9 mouse cellular contexts compared by ENCODE assay signal in the genomic region with DNA sequence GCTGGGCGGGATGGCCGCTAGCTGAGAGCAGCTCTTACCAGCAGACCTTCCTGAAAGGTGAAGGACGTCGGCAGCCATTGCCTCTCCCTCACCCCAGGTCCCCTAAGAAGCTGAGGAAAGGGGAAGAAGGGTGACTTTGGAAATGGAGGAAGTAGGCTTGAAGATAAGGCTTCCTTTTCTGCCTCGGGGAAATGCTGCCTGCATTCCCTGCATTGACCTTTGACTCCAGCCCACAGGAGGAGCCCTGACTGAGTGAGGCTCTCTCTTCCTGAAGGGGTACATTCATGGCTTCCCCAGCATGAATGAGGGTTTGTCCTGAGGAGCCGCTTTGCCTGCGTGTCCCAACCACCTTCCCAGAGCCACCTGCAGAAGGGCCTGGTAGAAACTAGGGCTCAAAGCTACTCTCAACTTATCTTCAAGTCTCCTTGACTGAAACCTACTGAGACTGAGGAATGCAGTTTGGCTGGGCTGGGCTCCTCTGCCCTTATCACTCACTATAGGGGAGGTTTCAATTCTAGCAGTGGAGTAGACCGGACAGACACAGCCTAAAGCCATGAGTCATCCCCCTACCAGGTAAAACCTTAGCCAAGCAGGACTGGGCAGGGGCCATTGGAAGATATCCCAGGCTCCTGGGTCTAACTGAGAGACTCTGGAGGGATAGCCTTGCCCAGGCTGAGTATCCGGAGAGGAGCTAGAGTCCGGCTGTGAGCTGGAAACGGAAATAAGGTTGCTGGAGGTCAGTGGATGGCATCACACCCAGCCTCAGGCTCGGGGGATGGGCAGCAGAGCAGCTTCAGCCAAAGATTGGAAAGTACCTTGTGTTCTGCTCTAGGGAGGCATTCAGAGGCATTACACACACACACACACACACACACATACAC. TPM values are rescaled to one million over a fixed set of nuclear protein-coding genes. Genes with fewer than 3 reads are reported as not detected.
A peak's percentile ranks its signal among the peaks of the same experiment; 100 is the strongest.
DNase-seq lines count a peak whose midpoint lies in the region; ATAC-seq and TF ChIP-seq lines count a peak whose summit lies in the region.
"Had no signal": no experiment of that assay in that cellular context is flagged by ENCODE, and none has a peak within 500 bp of the region (broad histone marks: within the 10 kb centered on the region; RNA-seq: fewer than 3 reads in every experiment).

No protein-coding gene starts in this region.

- peaks cover 13% of the 10 kb centered on the region for H3K4me1 ChIP-seq in intestine, embryonic 15.5 days (replicated peaks)
- 0 out of 2 replicates have a peak, but pooled peaks cover 5% of the 10 kb centered on the region for H3K4me1 ChIP-seq in lung, embryonic 14.5 days (ENCODE audit: insufficient read depth)
- peaks cover 4% of the 10 kb centered on the region; the same call in 1 of the 2 replicates for H3K4me1 ChIP-seq in hindbrain, embryonic 16.5 days (ENCODE audit: control insufficient read depth, insufficient read depth, low read depth, low read length)

- H3K9me3 ChIP-seq in intestine, embryonic 15.5 days: no peaks in the 10 kb centered on the region
- H3K9me3 ChIP-seq in lung, embryonic 14.5 days (ENCODE audit: low read depth, low read length): no peaks in the 10 kb centered on the region
- no peaks in the 10 kb centered on the region for H3K9me3 ChIP-seq in hindbrain, embryonic 16.5 days (ENCODE audit: control insufficient read depth, low read length)
- H3K9me3 ChIP-seq: embryonic facial prominence, embryonic 15.5 days had no signal

- no peaks in the 10 kb centered on the region for H3K36me3 ChIP-seq in intestine, embryonic 15.5 days
- H3K36me3 ChIP-seq in lung, embryonic 14.5 days (ENCODE audit: insufficient read depth): no peaks in the 10 kb centered on the region
- H3K36me3 ChIP-seq in hindbrain, embryonic 16.5 days (ENCODE audit: control insufficient read depth, insufficient read depth, low read length): no peaks in the 10 kb centered on the region; the same call in 1 of the 2 replicates
- H3K36me3 ChIP-seq: embryonic facial prominence, embryonic 15.5 days had no signal

- no peaks in the 10 kb centered on the region for H3K27me3 ChIP-seq in intestine, embryonic 15.5 days (replicated peaks)
- H3K27me3 ChIP-seq in lung, embryonic 14.5 days (ENCODE audit: insufficient read depth, low read length): no peaks in the 10 kb centered on the region
- no peaks in the 10 kb centered on the region for H3K27me3 ChIP-seq in hindbrain, embryonic 16.5 days (replicated peaks; ENCODE audit: control insufficient read depth, insufficient read depth, low read length)
- H3K27me3 ChIP-seq: embryonic facial prominence, embryonic 15.5 days had no signal

- 36% methylated on average over 12 of the region's 12 CpGs for WGBS in intestine, embryonic 15.5 days
- 28% methylated on average over 12 of the region's 12 CpGs for WGBS in lung, embryonic 14.5 days
- WGBS in hindbrain, embryonic 16.5 days: 53% methylated on average over 12 of the region's 12 CpGs

- ATAC-seq in intestine, embryonic 15.5 days: peak; percentile 90
- peak; percentile 83 for ATAC-seq in lung, embryonic 14.5 days (ENCODE audit: insufficient read depth)
- ATAC-seq in hindbrain, embryonic 16.5 days: no peak

- H3K4me3 ChIP-seq in gastrocnemius, adult 2 months: no peak overlapping the region
- H3K4me3 ChIP-seq in intestine, embryonic 15.5 days (replicated peaks): no peak overlapping the region
- no peak overlapping the region for H3K4me3 ChIP-seq in lung, embryonic 14.5 days (ENCODE audit: low read depth, low read length)
- no peak overlapping the region for H3K4me3 ChIP-seq in hindbrain, embryonic 16.5 days (ENCODE audit: low read length)
- H3K4me3 ChIP-seq: embryonic facial prominence, embryonic 15.5 days had no signal

- TF ChIP-seq CTCF in gastrocnemius, adult 2 months (IDR thresholded peaks at IDR 0.05): no peak
- no peak for TF ChIP-seq CTCF in lung, embryonic 14.5 days (IDR thresholded peaks at IDR 0.05; ENCODE audit: low read depth)

- H3K9ac ChIP-seq in intestine, embryonic 15.5 days: no peak overlapping the region
- H3K9ac ChIP-seq in lung, embryonic 14.5 days: no peak overlapping the region; the same call in 1 of the 2 replicates
- H3K9ac ChIP-seq in hindbrain, embryonic 16.5 days (ENCODE audit: low read depth, low read length): no peak overlapping the region
- H3K9ac ChIP-seq: embryonic facial prominence, embryonic 15.5 days had no signal

- H3K4me2 ChIP-seq in intestine, embryonic 15.5 days (replicated peaks): peak overlapping the region; percentile 34
- peak overlapping the region; percentile 38 for H3K4me2 ChIP-seq in lung, embryonic 14.5 days
- no peak overlapping the region for H3K4me2 ChIP-seq in hindbrain, embryonic 16.5 days (ENCODE audit: low read length)
- H3K4me2 ChIP-seq: embryonic facial prominence, embryonic 15.5 days had no signal

- intact Hi-C loops in gastrocnemius, adult 2 months (cut with DNase I): no loop called here

- H3K27ac ChIP-seq in gastrocnemius, adult 2 months: peak overlapping the region; percentile 68
- peak overlapping the region; percentile 91 for H3K27ac ChIP-seq in intestine, embryonic 15.5 days
- peak overlapping the region; percentile 92 for H3K27ac ChIP-seq in lung, embryonic 14.5 days (ENCODE audit: low read depth)
- H3K27ac ChIP-seq in hindbrain, embryonic 16.5 days (ENCODE audit: low read depth, low read length): no peak overlapping the region
- H3K27ac ChIP-seq: embryonic facial prominence, embryonic 15.5 days had no signal

- peak; percentile 79 to 81 for DNase-seq in cerebellum, postnatal 14 days
- no peak for DNase-seq in cerebellum, postnatal 4 days (ENCODE audit: low spot score in 2 of 2)
- DNase-seq in gastrocnemius, adult 2 months: peak; percentile 81
- peak; percentile 59 for DNase-seq in lung, embryonic 14.5 days
- DNase-seq in urinary bladder, adult 2 months (ENCODE audit: low spot score): peak; percentile 52
- DNase-seq in cerebellum, adult 8-10 months: no peak

RNA-seq across cellular contexts. Expression of a gene that starts 18.5 kb away (rescaled TPM):
- total RNA-seq in gastrocnemius, adult 2 months (2021): 1 to 10 TPM; 3.0 to 4.2 TPM
- polyA plus RNA-seq in intestine, embryonic 15.5 days (2015; fragmentation: Nextera tagmentation; extraction: Ambion mirVana): 18.4 and 22.7 TPM in 2 replicates
- polyA plus RNA-seq in lung, embryonic 14.5 days (2014; fragmentation: Nextera tagmentation; extraction: Ambion mirVana): 5.9 and 6.9 TPM in 2 replicates
- polyA plus RNA-seq in urinary bladder, adult 2 months (2012; rRNA removed): 10.6 and 11.7 TPM in 2 replicates
- 8.6 and 10.9 TPM in 2 replicates for polyA plus RNA-seq in hindbrain, embryonic 16.5 days (2015; fragmentation: Nextera tagmentation; extraction: Ambion mirVana)

RNA-seq across cellular contexts. Expression of a gene that starts 28.0 kb away (rescaled TPM):
- total RNA-seq in gastrocnemius, adult 2 months (2021): 10 to 100 TPM in 1 of 2 experiments, 1 to 10 TPM in 1; 4.7 to 17.5 TPM
- 1.1 and 1.3 TPM in 2 replicates for polyA plus RNA-seq in intestine, embryonic 15.5 days (2015; fragmentation: Nextera tagmentation; extraction: Ambion mirVana)
- 0.78 and 0.86 TPM in 2 replicates for polyA plus RNA-seq in lung, embryonic 14.5 days (2014; fragmentation: Nextera tagmentation; extraction: Ambion mirVana)
- 1.2 and 2.2 TPM in 2 replicates for polyA plus RNA-seq in urinary bladder, adult 2 months (2012; rRNA removed)
- polyA plus RNA-seq in hindbrain, embryonic 16.5 days (2015; fragmentation: Nextera tagmentation; extraction: Ambion mirVana): 6.4 and 8.8 TPM in 2 replicates

Comparison
In these comparisons a context has a peak if more than half of its experiments do, and no peak if none do; other contexts are left out.
1. DNase-seq: peak in cerebellum, postnatal 14 days (2 of 2), gastrocnemius, adult 2 months (single experiment), lung, embryonic 14.5 days (single experiment) and urinary bladder, adult 2 months (single experiment); none in cerebellum, postnatal 4 days (0 of 2) and cerebellum, adult 8-10 months (single experiment).